Mouse (Mus musculus): ENCODE results near the gene Defb43. TPM values are rescaled to one million over a fixed set of nuclear protein-coding genes. Genes with fewer than 3 reads are reported as not detected.

Gene Defb43
- total RNA-seq, 4 experiments from 2014 or later: not detected

Other genes starting within 250 kb of the Defb43 start
- gene Wdfy2, start 174.1 kb upstream of the Defb43 start, total RNA-seq (2022): 10 to 100 TPM; 39.7 to 40.5 (median 40.0) TPM
- not detected for gene Defb48, start 27.3 kb upstream of the Defb43 start, total RNA-seq (2022)
- gene Defb47, start 13.7 kb upstream of the Defb43 start, total RNA-seq (2022): not detected
- under 1 TPM in 2 of 4 experiments, not detected in 2; 0.56 to 0.62 TPM for gene Defb42, start 35.2 kb downstream of the Defb43 start, total RNA-seq (2022)
- gene Defb30, start 38.2 kb downstream of the Defb43 start, total RNA-seq (2022): not detected